10 mouse cellular contexts compared by ENCODE assay signal in the genomic region with DNA sequence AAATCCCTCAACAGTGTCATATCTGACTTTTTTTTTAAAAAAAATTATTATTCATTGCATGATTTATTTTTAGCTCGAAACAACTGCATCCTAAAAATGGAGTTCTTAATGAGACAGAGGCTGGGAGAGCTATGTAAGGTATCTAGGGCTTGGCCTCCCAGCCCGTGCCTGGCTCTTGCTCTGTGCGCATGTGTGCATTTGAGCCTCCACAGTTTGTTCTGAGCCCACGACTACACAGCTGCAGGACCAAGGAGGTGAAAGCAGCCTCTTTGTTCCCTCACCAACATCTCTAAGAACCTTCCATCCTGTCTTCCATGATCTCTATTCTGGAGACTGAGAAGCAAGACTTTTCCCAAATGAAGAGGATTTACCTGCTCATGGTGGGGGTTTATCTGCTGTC. TPM values are rescaled to one million over a fixed set of nuclear protein-coding genes. Genes with fewer than 3 reads are reported as not detected.
DNase-seq lines count a peak whose midpoint lies in the region; ATAC-seq and TF ChIP-seq lines count a peak whose summit lies in the region.
"Had no signal": no experiment of that assay in that cellular context is flagged by ENCODE, and none has a peak within 500 bp of the region (broad histone marks: within the 10 kb centered on the region; RNA-seq: fewer than 3 reads in every experiment).

A gene (plus strand): TSS at position 133 of the 400 bp plus-strand sequence.

- H3K4me1 ChIP-seq in lung, embryonic 16.5 days (replicated peaks; ENCODE audit: control insufficient read depth, insufficient read depth, low read length): no peaks in the 10 kb centered on the region
- H3K4me1 ChIP-seq in heart, embryonic 13.5 days: peaks cover 57% of the 10 kb centered on the region
- 0 out of 2 replicates have a peak, but pooled peaks cover 5% of the 10 kb centered on the region for H3K4me1 ChIP-seq in limb, embryonic 15.5 days
- peaks cover 2% of the 10 kb centered on the region; the same call in 1 of the 2 replicates for H3K4me1 ChIP-seq in liver, postnatal 0 days (ENCODE audit: insufficient read depth)

- no peak within 1 kb of the TSS for H3K4me3 ChIP-seq in lung, embryonic 16.5 days (ENCODE audit: low read length)
- peak within 1 kb of the TSS; percentile 51 for H3K4me3 ChIP-seq in heart, embryonic 13.5 days
- H3K4me3 ChIP-seq in limb, embryonic 15.5 days: no peak within 1 kb of the TSS
- H3K4me3 ChIP-seq in liver, postnatal 0 days (ENCODE audit: low read depth, low read length): no peak within 1 kb of the TSS

- 66% methylated on average over 4 of the region's 4 CpGs for WGBS in lung, embryonic 16.5 days
- 34% methylated on average over 4 of the region's 4 CpGs for WGBS in heart, embryonic 13.5 days
- WGBS in limb, embryonic 15.5 days: 66% methylated on average over 4 of the region's 4 CpGs
- 67% methylated on average over 4 of the region's 4 CpGs for WGBS in liver, postnatal 0 days (ENCODE audit: insufficient replicate concordance)

- H3K9ac ChIP-seq in lung, embryonic 16.5 days (ENCODE audit: low read length): no peak within 1 kb of the TSS
- H3K9ac ChIP-seq in heart, embryonic 13.5 days: peak within 1 kb of the TSS; percentile 80
- no peak within 1 kb of the TSS for H3K9ac ChIP-seq in limb, embryonic 15.5 days
- no peak within 1 kb of the TSS for H3K9ac ChIP-seq in liver, postnatal 0 days (replicated peaks)
- H3K9ac ChIP-seq: liver, embryonic 14.5 days had no signal

- H3K27me3 ChIP-seq in lung, embryonic 16.5 days (ENCODE audit: control insufficient read depth, insufficient read depth, low read depth, low read length): peaks cover 2% of the 10 kb centered on the region; the same call in 1 of the 2 replicates
- 0 out of 2 replicates have a peak, but pooled peaks cover 3% of the 10 kb centered on the region for H3K27me3 ChIP-seq in heart, embryonic 13.5 days (replicated peaks)
- peaks cover 7% of the 10 kb centered on the region; the same call in 1 of the 2 replicates for H3K27me3 ChIP-seq in limb, embryonic 15.5 days
- no peaks in the 10 kb centered on the region for H3K27me3 ChIP-seq in liver, postnatal 0 days (ENCODE audit: insufficient read depth, low read length)

- no peak for TF ChIP-seq EP300 in liver, postnatal 0 days (IDR thresholded peaks at IDR 0.05; ENCODE audit: low read depth)

- H3K9me3 ChIP-seq in lung, embryonic 16.5 days (ENCODE audit: control insufficient read depth, low read length): no peaks in the 10 kb centered on the region
- H3K9me3 ChIP-seq in heart, embryonic 13.5 days: no peaks in the 10 kb centered on the region
- no peaks in the 10 kb centered on the region for H3K9me3 ChIP-seq in limb, embryonic 15.5 days
- H3K9me3 ChIP-seq in liver, postnatal 0 days (ENCODE audit: low read length): no peaks in the 10 kb centered on the region

- no peak within 1 kb of the TSS for H3K27ac ChIP-seq in lung, embryonic 16.5 days (ENCODE audit: low read length)
- peak within 1 kb of the TSS; percentile 82 for H3K27ac ChIP-seq in heart, embryonic 13.5 days (replicated peaks)
- no peak within 1 kb of the TSS; the same call in 1 of the 2 replicates for H3K27ac ChIP-seq in limb, embryonic 15.5 days
- H3K27ac ChIP-seq in liver, postnatal 0 days (ENCODE audit: low read depth): no peak within 1 kb of the TSS
- H3K27ac ChIP-seq: liver, embryonic 14.5 days had no signal

- ATAC-seq in lung, embryonic 16.5 days (ENCODE audit: low read depth): no peak
- ATAC-seq in heart, embryonic 13.5 days (ENCODE audit: extremely low read depth, insufficient number of reproducible peaks, low FRiP score, low TSS enrichment): peak; percentile 43; the same call in 1 of the 2 replicates
- no peak for ATAC-seq in limb, embryonic 15.5 days (ENCODE audit: insufficient number of reproducible peaks, low FRiP score, low TSS enrichment, low read depth)
- no peak for ATAC-seq in erythroid progenitor cell, adult 5-6 weeks (replicated peaks; ENCODE audit: low FRiP score, poor library complexity, severe bottlenecking)
- ATAC-seq in liver, postnatal 0 days: no peak

- DNase-seq in lung, postnatal 10 days: no peak
- no peak for DNase-seq in gastrocnemius, postnatal 14 days
- DNase-seq in liver, postnatal 0 days: no peak
- no peak for DNase-seq in adrenal gland, adult (ENCODE audit: inconsistent age in 2 of 2, low spot score in 1 of 2)
- DNase-seq: cerebellum, postnatal 36 days had no signal

- H3K4me2 ChIP-seq in lung, embryonic 16.5 days (ENCODE audit: low read depth, low read length): no peak within 1 kb of the TSS
- peak within 1 kb of the TSS; percentile 69 for H3K4me2 ChIP-seq in heart, embryonic 13.5 days
- no peak within 1 kb of the TSS for H3K4me2 ChIP-seq in limb, embryonic 15.5 days
- no peak within 1 kb of the TSS for H3K4me2 ChIP-seq in liver, postnatal 0 days (ENCODE audit: low read depth, low read length)

- H3K36me3 ChIP-seq in lung, embryonic 16.5 days (ENCODE audit: control insufficient read depth, insufficient read depth, low read length): no peaks in the 10 kb centered on the region
- H3K36me3 ChIP-seq in heart, embryonic 13.5 days: no peaks in the 10 kb centered on the region
- no peaks in the 10 kb centered on the region for H3K36me3 ChIP-seq in limb, embryonic 15.5 days
- H3K36me3 ChIP-seq in liver, postnatal 0 days (replicated peaks; ENCODE audit: insufficient read depth, low read length): no peaks in the 10 kb centered on the region

- intact Hi-C loops in gastrocnemius, postnatal 14 days (cut with DNase I; ENCODE audit: low total_unique reads): no loop called here

- TF ChIP-seq CTCF in liver, postnatal 0 days (IDR thresholded peaks at IDR 0.05; ENCODE audit: low read depth): no peak

RNA-seq across cellular contexts. Expression of the gene that starts here (rescaled TPM):
- polyA plus RNA-seq in lung, embryonic 16.5 days (2015; fragmentation: Nextera tagmentation; extraction: Ambion mirVana): 15.5 and 19.0 TPM in 2 replicates
- 100 to 1,000 TPM; 116 to 133 TPM for total RNA-seq in gastrocnemius, postnatal 14 days (2021)
- polyA plus RNA-seq in heart, embryonic 13.5 days (2015; fragmentation: Nextera tagmentation; extraction: Ambion mirVana): 196 and 217 TPM in 2 replicates
- polyA plus RNA-seq in limb, embryonic 15.5 days (2015; fragmentation: Nextera tagmentation; extraction: Ambion mirVana): 44.6 and 135 TPM in 2 replicates
- not detected in 2 replicates for total RNA-seq in erythroid progenitor cell, adult 5-6 weeks (2015; ENCODE audit: low replicate concordance)
- total RNA-seq in erythroid progenitor cell, adult 5-6 weeks (2017; ENCODE audit: low replicate concordance): 1.5 TPM in 1 of 2 replicates, not detected in the other
- polyA plus RNA-seq in liver, postnatal 0 days (2015; fragmentation: Nextera tagmentation; extraction: Ambion mirVana): 0.66 and 3.9 TPM in 2 replicates

Comparison
In these comparisons a context has a peak if more than half of its experiments do, and no peak if none do; other contexts are left out.
1. RNA of the gene that starts here (total RNA-seq): 116 to 133 TPM in gastrocnemius, postnatal 14 days; 1.5 TPM in erythroid progenitor cell, adult 5-6 weeks; every median in the first group is over 10 times any median in the second.